Mouse (Mus musculus) induced T-regulatory cell, adult 2 months (primary cell): ENCODE data around the gene AI413582.

ENCODE experiments used
- DNase-seq: peaks from one replicate; pipeline ENCODE4 v3.0.0-alpha.2; 2012; ENCODE audit warnings: low read depth

AI413582 gene

DNA sequence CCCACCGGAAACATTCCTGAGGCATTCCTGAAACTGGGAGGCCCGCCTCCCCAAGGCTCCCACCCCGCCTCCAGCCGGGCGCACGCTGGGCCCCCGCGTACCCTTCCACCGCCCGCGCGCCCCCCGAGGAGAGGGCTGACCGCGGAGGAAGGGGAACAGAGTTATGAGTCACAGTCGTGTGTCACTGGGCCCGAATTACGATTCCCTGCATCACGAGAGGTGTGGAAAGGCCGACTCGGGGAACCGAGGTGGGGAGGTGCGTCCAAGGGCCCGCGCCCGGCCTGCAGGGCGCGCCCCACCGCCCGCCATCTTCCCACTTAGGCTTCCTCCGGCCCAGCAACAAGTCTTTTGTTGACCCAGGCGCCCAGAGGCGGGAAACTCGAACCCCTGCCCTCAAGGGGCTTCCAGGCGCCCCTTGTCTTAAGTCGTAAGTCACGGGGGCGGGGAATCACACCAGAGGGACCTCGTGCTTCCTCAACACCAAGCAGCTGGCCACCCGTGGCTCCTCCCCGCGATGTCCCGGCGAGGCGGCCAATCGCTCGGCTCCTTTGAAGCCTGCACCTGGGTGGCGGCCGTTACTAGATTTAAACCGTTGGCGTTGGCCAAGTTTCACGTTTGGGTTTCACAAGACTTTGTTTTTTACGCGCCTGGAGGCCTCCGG, 9.9 kb downstream of the AI413582 start:
- peak; percentile 91 for DNase-seq

DNA sequence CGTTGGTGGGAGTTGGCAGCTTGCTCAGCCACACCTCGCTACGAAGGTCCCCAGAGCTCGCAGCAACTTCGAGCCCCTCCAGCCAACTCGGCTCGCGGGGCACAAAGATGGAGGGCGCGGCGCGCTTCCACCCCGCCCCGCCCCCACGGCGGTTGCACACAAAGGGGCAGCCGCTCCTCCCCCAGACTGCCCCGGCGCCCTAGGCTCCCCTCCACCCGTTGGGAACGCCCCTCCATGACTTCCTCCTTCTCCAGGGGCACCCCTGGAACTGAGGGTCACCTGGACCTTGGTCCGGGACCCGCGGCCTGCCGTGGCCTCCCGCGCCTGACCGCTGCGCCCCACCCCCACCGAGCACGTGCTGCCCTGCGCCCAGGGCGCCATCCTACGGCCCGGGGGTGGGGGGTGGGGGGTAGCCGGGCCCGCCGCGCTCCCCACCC, 10.5 kb downstream of the AI413582 start:
- peak; percentile 69 for DNase-seq

DNA sequence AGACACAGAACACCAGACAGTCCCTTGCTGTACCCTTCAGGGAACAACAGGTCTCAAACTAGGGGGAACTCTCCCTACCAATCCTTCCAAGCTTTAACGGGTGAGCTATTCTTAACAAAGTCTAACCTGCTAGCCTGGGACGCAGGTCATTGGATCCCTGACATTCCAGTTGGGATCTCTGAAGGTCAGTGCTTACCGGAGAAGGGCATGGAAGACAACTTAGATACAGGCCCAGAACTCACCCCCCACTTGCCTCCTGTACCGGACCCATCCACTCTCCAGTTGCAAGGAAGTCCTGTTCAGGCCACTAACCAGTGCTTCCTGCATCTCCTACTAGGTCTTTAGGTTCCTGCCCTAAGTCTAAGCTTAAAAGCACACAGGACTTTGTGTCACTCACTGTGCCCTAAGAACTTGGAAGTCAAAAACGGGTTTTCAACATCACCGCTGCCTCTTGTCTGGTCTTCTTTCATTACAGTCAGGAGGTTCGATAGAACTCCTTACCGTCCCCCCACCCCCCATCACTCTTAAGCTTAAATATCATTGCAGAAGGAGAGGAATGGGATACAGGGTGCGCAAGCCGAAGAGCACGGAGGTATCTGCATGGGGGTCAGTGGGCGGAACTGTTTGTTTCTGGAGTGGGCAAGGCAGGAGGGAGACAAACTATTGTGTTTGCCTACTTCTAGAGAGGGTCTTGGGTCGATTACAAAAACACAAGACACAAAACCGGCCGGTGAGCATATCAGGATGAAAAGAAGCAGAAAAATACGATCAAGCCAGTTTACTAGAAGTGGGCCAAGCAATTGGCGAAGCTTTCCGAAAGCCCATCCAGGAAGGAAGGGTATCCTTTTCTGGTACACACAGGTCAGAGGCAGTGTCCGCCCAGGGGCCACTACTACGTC, 11.2 kb downstream of the AI413582 start:
- peak; percentile 40 for DNase-seq

DNA sequence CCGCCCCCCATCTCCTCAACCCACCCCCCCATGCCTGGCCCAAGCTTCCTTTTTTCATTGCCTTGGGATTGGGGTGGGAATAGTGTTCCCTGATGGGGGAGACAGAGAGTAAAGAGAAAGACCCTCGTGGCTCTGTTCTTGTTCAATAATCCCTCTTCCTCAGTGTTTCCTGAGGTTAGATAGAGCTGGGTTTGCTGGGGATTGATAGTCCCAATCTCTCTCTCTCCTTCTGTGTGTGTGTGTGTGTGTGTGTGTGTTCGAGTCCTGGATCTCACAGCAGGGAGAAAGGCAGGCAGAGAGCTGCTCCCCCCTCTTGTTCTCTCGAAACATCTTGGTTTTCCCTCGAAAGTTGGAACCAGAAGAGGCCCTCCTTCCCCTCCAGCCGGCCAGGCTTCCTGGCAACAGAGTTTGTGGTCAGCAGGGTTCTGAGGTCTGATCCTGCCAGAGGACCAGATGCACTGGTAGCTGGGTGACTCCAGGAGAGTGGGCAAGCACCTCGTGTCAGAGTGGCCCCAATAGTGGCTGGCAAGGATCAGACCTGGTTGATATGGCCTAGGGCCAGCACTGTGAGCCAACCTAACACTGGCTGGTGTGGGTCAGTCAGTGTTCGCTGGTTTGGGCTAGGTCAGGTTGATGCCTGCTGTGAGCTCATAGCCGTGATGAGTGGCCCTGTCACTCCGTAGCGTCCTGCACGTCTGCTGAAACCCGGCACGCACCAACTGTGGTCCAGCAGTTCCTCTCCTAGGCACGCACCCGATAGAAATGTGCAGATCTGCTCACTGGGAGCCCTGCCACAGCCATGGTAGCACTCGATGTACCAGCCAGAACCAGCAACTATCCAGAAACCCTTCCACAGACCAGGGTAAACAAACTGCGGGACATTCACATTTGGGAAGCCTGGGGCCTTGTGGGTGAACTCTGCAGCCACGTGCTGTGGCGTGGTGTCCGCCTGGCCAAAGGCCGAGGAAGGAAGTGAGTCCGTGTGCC, 13.0 kb downstream of the AI413582 start:
- no peak for DNase-seq

DNA sequence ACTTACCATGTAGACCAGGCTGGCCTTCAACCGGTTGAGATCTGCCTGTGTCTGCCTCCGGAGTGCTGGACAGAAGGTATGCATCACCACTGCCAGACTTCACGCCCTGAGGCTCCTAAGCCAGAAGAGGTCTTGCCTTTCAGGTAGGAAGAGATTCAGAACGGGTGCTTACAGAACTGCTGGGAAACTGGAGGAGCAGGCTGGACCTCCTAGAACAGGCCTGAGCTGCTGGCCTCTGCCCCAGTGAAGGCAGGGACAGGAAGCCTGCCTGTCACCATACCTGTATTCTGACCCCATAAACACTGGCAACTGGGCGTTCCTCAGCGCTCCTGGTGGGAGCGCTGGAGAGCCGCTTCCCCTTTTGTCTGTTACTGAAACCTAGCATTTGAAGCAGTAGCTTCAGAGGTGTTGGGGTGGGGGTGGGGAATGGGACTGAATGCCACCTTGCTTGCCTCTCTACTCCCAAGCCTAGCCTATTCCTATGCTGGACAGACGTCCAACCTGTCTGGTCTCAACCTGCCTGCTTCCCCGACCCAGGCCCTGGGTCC, 14.1 kb downstream of the AI413582 start:
- DNase-seq = no peak

DNA sequence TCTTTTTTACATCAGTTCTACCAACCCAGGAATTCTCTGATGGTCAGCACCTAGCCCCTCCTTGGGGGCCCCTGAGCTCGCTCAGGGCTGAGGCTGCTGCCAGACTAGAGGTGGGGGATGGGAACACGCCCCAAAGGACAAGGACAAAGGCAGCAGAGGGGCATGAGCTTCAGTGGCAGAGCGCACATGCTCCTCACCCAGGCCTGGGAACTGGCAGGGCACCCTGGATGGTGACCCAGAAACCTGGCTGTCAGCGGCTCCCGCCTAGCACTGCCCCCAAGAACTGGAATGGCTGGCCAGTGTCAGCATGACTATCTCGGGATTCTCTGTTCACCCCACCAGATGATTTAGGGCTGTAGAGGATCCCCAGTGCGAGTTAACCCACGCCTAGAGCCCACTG, 16.3 kb downstream of the AI413582 start:
- DNase-seq = no peak

DNA sequence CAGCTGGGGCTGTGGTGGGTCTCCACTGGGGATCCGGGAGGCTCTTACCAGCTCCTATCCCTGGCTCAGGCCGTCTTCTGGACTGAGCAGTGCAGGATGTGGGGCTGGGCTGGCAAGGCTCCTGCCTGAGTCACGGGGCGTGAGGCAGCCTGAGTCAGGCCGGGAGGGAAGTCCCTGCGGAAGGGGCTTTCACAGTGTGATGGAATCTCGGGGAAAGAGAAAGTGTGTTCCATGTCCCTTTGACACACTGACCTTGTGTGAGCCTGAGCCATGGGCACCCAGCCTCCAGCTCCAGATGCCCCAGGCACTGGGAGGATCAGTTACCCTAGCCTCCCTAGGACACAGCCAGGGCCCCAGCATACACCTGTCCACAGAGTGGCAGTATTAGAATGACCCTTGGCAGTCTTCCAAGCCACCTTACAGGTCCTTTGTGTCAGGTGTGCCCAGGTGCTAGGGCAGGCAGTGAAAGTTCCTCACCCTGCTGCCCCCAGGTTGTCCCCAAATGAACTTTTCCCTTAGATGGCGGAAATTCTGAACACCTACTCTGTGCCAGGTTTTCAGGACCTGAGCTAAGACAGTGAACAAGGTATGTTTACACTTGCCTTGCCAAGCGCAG, 18.2 kb downstream of the AI413582 start:
- no peak for DNase-seq

DNA sequence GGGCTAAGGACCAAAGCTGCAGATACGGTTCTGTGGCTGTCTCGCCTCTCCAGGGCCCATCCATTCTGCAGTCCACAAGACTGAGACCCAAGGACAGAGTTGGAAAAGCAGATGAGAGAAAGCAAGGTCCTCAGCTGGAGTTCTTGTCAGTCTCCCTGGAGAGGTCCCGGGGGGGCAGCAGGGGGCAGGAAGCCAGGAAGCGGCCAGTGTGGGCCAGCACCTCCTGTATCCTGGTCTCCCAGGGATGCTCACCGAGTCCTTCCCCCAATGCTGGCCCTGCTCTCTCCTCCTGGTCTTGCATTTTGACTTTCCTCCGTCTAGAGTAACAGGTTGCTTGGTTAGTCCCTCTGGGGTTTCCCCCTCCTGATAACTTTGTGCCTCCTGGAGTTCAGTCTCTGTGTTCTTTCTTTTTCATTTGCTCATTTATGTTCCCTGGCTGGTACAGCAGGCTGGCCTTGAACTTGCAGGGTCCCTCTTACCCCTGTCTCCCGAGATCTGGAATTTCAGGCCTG, 18.9 kb downstream of the AI413582 start:
- DNase-seq = no peak

DNA sequence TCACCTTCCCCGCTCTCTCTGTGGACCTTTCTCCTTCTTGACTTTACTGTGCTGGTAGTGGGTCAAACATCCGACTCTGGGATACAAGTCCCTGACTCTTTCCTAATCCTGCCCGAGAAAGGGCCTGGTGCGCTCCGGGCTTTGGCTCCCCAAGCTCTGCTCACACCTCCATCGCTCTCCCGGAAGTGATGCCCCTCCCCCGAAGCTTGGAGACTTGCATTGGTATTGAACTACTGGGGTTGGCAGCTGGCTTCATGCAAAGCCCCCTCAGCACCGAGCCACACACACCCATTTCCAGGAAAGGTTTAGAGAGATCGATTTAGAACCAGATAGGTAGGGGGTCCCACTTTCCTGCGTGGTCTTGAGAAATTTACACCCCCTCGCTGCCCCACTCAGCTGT, 19.6 kb downstream of the AI413582 start:
- DNase-seq = no peak

DNA sequence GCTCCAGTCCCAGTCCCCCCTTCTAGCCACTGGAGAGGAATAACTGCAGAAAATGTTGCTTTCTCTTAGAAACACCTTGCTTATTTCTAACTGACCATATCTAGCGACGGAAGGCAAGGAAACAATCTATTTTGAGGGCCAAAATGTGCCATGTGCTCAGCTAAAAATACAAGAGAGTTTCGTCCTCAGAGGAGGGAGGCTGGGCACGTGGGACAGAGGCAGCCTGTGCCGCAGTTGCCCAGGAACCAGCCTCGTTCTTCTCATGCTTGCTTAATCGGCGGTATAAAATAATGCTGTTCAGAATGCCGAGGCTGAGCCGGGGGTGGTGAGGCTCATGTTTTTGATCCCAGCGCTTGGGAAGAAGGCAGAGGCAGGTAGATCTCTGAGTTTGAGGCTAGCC, 21.0 kb downstream of the AI413582 start:
- no peak for DNase-seq

DNA sequence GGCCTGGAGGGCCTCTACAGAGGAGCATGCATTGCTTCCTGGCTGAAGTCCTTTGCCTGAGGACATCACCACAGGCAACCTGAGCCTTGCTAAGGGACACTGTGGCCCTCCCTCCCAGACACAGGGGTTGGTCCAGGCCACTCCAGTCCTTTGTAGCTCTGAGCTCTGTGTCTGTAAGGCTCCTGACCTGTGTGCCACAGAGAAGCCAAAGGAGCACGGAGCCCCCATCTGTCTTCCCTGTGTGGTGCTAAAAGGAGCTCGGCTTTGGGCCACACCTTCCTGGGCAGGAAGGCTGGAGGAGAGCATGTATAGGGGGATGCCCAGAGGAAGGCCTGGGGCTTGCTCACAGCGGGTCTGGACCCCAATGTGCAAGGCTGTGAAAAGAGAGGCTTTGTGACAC, 23.6 kb downstream of the AI413582 start:
- no peak for DNase-seq

DNA sequence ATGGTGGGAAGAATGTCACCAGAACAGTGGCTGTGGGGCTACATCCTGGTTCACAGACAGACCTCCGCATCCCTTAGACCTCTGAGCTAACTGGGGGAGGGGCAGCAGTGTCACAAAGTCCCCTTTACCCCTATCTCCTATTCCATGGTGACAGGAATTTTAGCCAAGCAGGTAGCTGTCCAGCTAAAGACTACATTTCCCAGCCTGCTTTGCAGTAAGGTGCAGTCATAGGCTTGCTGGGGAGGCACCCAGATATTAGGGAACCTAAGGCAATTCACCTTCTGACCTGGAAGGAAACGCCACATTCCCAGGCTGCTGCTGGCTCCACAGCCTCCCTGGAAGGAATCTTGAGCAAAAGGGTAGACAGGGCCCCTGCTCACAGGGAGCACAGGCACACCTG, 24.3 kb downstream of the AI413582 start:
- no peak for DNase-seq

DNA sequence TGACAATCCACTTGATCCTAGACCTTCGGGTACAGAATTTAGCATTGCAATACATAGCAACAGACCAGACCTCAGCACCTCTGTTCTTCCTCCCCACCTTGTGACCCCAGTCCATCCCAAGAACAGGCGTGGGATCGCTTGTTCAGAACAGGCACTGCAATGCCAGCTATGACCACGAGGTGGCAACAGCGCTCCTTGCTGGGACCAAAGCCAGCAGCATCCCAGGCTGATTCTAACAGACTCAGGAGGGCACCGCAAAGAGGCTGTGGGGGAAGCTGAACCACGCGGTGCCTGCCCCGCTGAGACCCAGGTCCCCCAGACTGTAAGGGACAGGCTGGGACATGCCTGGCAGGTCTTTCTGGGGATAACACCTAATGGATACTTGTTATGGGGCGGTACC, 30.8 kb downstream of the AI413582 start:
- DNase-seq = peak; percentile 90

DNA sequence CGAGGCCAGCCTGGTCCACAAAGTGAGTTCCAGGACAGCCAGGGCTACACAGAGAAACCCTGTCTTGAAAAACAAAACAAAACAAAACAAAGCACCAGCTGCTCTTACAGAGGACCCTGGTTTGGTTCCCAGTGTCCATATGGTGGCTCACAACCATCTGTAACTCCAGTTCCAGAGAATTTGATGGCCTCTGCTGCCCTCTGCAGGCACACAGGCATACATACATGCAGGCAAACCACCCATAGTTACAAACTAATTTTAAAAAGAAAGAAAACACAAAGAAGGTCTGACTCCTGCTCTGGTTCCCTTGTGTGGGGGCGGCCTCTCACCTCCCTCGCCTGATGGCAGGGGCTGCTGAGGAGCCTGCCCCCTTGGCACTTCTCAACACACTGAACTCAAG, 32.2 kb downstream of the AI413582 start:
- DNase-seq = peak; percentile 52

DNA sequence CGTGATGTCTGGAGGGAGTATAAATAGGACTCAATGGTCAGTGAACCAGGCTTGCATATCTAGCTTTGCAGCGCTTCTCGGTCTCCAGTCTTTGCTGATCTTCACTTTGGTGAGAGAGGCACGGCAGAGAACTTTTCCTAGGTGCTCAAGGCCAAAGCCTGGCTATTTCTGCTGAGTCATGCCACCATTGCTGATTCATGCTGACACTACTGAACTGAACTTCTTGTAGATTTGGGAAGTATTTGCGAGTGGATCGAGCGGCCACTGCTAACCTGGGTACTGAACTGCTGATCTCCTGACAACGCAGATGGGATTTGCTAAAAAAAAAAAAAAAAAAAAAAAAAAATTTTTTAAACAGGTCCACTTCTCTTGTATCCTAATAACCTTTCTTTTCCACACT, 33.5 kb downstream of the AI413582 start:
- no peak for DNase-seq

DNA sequence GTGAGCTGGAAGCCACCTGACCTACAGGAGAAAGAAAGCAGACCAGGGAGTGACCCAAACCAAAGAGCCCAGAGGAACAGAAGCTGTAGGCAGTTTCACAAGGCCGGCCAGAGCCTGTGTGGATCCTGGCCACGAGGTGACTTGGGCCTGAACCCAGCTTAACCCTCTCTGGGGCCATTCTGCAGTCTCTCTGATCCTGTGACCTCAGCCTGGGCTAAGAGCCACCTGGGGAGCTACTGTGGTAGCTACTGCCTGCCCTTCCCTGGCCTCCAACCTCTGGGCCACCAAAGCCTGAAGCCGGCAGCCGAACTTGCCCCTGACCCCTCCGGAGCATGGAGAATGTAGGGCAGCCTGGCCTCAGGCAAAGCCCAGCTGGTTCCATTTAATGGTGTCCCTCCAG, 36.8 kb downstream of the AI413582 start:
- DNase-seq = no peak

DNA sequence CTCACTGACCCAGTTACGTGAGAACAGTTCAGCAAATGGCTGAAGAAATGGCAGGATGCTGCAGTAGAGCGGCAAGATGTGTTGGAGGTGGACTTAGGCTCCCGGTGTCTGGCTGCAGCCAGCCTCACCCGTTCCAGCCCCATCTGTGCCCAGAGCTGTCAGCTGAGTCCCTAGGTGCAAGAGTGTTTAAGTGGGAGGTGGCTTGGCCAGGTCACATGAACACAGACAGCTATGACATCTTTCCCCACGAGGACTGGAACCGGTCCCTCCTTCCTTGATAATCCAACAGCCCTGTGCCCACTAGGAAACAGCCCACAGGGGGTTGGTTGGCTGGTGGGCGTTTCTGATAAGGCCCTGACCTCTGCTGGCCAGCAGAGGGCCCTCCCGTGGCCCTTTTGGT, 37.5 kb downstream of the AI413582 start:
- DNase-seq = no peak

DNA sequence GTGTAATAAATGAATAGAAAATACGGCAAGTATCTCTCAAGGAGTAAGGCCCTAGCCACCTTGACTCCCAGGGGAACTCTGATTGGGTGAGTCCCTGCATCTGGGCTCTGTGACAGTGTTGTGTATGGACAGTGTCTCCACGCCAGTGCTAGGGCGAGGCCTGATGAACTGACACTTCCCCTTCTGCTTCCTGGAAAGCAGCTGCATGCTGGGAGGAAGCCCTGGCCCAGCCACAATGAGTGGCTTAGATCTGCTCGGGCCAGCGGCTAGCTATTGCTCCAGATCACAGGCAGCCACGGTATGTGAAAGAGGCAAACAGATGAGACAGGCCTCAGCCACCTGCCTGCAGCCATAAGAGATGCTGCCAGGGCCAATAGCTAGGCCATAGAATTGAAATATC, 38.4 kb downstream of the AI413582 start:
- DNase-seq = no peak

DNA sequence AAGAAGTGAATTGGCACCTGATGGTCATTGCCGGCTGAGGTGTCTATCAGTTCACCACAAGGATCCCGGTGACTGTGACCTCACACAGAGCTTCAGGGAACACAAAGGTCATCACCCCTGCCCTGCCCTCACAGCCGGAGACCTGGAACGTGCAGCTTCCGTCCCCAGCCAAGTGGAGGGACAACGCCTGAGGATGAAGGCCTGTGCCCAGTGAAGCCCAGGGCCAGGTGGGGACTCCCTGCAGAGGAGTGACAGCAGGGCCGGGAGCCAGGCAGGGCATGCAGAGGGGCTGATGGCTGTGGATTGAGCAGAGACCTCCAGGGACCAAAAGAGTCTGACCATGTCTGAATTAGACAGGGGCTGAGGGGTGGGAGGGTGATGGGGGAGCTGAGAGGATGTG, 42.4 kb downstream of the AI413582 start:
- DNase-seq = no peak

DNA sequence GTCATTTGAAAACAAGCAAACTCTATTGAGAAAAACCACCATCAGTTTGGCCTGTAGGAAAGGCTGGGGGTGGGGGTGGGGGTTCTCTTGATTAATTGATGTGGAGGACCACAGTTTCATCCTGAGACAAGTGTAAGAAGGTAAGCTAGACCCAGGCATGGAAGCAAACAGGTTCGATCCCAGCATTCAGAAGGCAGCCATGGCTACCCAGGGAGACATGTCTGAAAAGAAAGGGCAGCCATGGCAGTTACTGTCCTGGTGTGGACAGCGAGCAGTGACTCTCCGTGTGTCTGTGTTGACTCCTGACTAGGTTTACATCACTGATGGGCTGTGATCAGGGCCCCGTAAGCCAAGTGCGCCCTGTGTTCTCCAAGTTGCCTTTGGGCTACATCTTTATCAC, 44.3 kb downstream of the AI413582 start, which contains the start of gene Grm4:
Grm4 (minus strand) TSS at position 101 of the 400 bp plus-strand sequence.
- DNase-seq = no peak

DNA sequence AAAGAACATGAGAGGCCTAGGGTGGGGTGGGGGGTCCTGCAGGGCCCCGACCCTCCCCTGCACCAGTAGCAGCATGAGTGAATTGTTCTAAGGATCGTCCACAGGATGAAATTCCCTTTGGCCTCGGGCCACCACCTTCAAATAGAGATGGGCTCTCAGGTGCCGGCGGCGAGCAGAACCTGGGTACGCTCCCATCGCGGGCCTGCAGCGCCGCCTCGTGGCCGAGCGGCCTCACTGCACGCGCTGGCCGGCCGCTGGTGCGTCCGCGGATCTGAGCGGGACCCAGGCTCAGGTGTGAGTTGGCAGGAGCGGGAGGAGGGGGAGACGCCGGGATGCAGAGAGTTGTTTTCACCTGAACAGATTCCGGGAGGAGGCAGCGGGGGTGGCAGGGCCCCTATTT, 45.0 kb downstream of the AI413582 start:
- DNase-seq = peak; percentile 69
